Mouse (Mus musculus) heart, adult 2 months (tissue): Measurements from ENCODE around the gene Plxdc1.

Experiments
- CTCF ChIP-seq: fragments of 200-600 bp; IDR thresholded peaks from 2 replicates; pipeline ENCODE4 v1.8.1; 2022; ENCODE audit warnings: antibody characterized with exemption, mild to moderate bottlenecking, moderate library complexity
- EP300 ChIP-seq: fragments of 200-500 bp; IDR thresholded peaks from 2 replicates; pipeline ENCODE4 v1.6.1; 2011; ENCODE audit warnings: low read depth, low read length, control low read depth; ENCODE audit not compliant: insufficient read depth
- POLR2A ChIP-seq: fragments of 200-500 bp; IDR thresholded peaks from 2 replicates; pipeline ENCODE4 v1.6.1; 2011; ENCODE audit warnings: mild to moderate bottlenecking, low read depth, low read length, control low read depth; ENCODE audit not compliant: insufficient read depth

GRCm38 (mm10) chr11:97924217-97924616 lies 62.0 kb downstream of the Plxdc1 start:
- no peak for TF ChIP-seq CTCF
- TF ChIP-seq EP300 = no peak
- no peak for TF ChIP-seq POLR2A
